Mouse (Mus musculus): ENCODE results near the gene Zfp775. TPM values are rescaled to one million over a fixed set of nuclear protein-coding genes. Genes with fewer than 3 reads are reported as not detected.

The Zfp775 gene
- total RNA-seq, 1 experiment = 3.5 TPM

DNA sequence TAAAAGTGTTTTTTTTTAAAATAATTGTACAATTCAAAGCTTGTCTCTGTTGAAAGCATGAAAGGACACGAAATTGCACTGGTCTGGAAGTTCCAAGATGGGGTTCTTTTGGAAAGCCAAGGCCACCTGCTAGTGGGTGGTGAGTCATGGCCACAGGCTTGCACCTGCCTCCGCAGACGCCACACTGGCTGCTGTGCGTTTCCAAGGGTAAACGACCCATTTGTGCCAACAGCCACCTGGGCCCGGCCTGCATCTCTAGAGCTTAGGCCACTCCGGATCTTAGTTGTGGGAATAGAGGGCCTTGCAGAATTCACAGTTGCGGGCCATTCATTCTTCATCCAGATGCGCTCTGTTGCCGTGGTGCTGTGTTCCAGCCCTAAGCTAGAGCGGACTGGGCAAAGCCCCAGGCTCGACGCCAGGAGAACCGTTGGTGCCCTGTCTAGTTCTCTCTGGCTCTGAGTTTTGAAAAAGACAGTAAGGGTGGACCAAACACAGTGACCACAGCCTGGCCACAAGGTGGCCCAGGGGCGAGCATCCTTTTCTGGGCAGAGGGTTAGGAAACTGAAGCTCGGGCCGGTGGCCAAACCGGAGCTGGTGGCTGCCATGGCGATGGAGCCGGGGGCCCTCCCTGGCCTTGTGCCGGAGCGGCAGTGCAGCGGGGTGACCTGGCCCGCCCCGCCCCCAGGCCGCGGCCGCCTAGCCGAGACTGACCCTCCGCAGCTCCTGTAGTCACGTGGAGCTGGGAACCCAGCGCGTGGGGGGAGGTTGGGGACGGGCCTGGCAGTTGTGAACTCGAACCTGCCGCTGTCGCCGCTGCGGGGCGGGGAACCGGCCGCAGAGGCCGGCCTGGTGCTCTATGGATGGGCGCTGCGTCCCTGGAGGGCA is 8.5 kb upstream of the Zfp775 start, which contains the start of the genes Repin1 and Gm44965:
Gene Repin1, plus strand, starts transcription at position 726 of the 885 bp plus-strand sequence.
Gene Gm44965, plus strand, starts transcription at position 784 of the 885 bp plus-strand sequence.
- peaks cover 0 to 7% of the 10 kb centered on the region in 2 experiments; a peak in 2 of 4 replicates for H3K4me1 ChIP-seq (ENCODE audit: control insufficient read depth in 2 of 2, insufficient read depth in 2 of 2, low read length in 2 of 2, poor library complexity in 1 of 2)
- in situ Hi-C loops (cut with MboI; ENCODE audit: low sequenced_read_pairs in 2 of 2, unreplicated experiment in 2 of 2) = no loop called here
- TF ChIP-seq ZNF384 (IDR thresholded peaks at IDR 0.05; ENCODE audit: low read depth, low read length) = no peak
- TF ChIP-seq CHD2 (IDR thresholded peaks at IDR 0.05; ENCODE audit: low read depth, low read length) = no peak
- TF ChIP-seq HCFC1 (IDR thresholded peaks at IDR 0.05; ENCODE audit: borderline replicate concordance, insufficient read depth, low read length) = peak; percentile 45; the same call in 1 of the 2 replicates
- H3K36me3 ChIP-seq (ENCODE audit: control insufficient read depth, insufficient read depth, low read length, poor library complexity, severe bottlenecking) = peaks cover 14% of the 10 kb centered on the region; the same call in 1 of the 2 replicates
- DNase-seq (ENCODE audit: low read depth, low spot score) = no peak
- H3K4me3 ChIP-seq (ENCODE audit: insufficient read depth in 1 of 2, low read depth in 1 of 2, low read length in 2 of 2, poor library complexity in 1 of 2, severe bottlenecking in 1 of 2) = peak within 1 kb of the TSS; percentile 73 to 90
- H3K9me3 ChIP-seq (ENCODE audit: control insufficient read depth, insufficient read depth, low read depth, low read length) = no peaks in the 10 kb centered on the region
- no peak within 1 kb of the TSS for H3K27ac ChIP-seq (ENCODE audit: insufficient read depth, low read depth, low read length, poor library complexity, severe bottlenecking)
- peak within 1 kb of the TSS; percentile 91 for H3K9ac ChIP-seq (ENCODE audit: insufficient read depth, low read depth, low read length, poor library complexity, severe bottlenecking)

GRCm38 (mm10) chr6:48594043-48594738 is 7.7 kb upstream of the Zfp775 start:
- no peak for TF ChIP-seq ZNF384 (IDR thresholded peaks at IDR 0.05; ENCODE audit: low read depth, low read length)
- in situ Hi-C loops (cut with MboI; ENCODE audit: low sequenced_read_pairs in 2 of 2, unreplicated experiment in 2 of 2) = no loop called here

DNA sequence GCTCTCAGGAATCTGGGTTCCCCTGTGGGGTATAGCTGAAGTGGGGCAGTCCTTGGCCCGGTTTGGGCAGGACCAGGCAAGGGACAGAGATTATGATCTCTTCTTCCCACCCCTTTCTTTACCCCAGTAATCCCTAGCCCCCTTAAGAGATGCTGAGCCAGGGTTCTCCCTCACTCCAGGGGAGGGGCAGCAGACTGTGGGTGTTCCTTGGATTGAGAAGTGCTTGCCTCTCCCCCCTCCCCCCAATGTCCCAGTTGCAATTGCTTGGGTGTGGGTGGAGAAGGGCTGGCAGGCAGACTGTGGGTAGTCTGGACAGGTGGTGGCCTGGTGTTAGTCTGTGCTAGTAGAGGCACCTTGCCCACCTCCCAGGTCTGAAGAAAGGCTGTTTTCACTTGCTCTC is 6.6 kb upstream of the Zfp775 start:
- no peak for DNase-seq (ENCODE audit: low read depth, low spot score)
- Histone ChIP-seq H3K27ac (ENCODE audit: insufficient read depth, low read depth, low read length, poor library complexity, severe bottlenecking) (no peak overlapping the region), H3K4me1 (ENCODE audit: control insufficient read depth in 2 of 2, insufficient read depth in 2 of 2, low read length in 2 of 2, poor library complexity in 1 of 2) (peaks cover 0 to 7% of the 10 kb centered on the region in 2 experiments; a peak in 2 of 4 replicates), H3K9me3 (ENCODE audit: control insufficient read depth, insufficient read depth, low read depth, low read length) (no peaks in the 10 kb centered on the region), H3K4me3 (ENCODE audit: insufficient read depth in 1 of 2, low read depth in 1 of 2, low read length in 2 of 2, poor library complexity in 1 of 2, severe bottlenecking in 1 of 2) (0 out of 4 replicates have a peak overlapping the region, but pooled peaks of 1 of the 2 experiments have one; percentile 90), H3K36me3 (ENCODE audit: control insufficient read depth, insufficient read depth, low read length, poor library complexity, severe bottlenecking) (peaks cover 14% of the 10 kb centered on the region; the same call in 1 of the 2 replicates), H3K9ac (ENCODE audit: insufficient read depth, low read depth, low read length, poor library complexity, severe bottlenecking) (no peak overlapping the region)
- no peak for TF ChIP-seq MAFK (IDR thresholded peaks at IDR 0.05; ENCODE audit: insufficient read depth, low read depth, low read length)
- TF ChIP-seq CHD2 (IDR thresholded peaks at IDR 0.05; ENCODE audit: low read depth, low read length) = no peak
- TF ChIP-seq HCFC1 (IDR thresholded peaks at IDR 0.05; ENCODE audit: borderline replicate concordance, insufficient read depth, low read length) = no peak
- no peak for TF ChIP-seq ZNF384 (IDR thresholded peaks at IDR 0.05; ENCODE audit: low read depth, low read length)
- no peak for TF ChIP-seq ZC3H11A (IDR thresholded peaks at IDR 0.05; ENCODE audit: borderline replicate concordance, low read depth, low read length)
- in situ Hi-C loops (cut with MboI; ENCODE audit: low sequenced_read_pairs in 2 of 2, unreplicated experiment in 2 of 2) = no loop called here

More at GRCm38 (mm10) chr6:48594043-48594738, 7.7 kb upstream of the Zfp775 start:
- Histone ChIP-seq H3K36me3 (ENCODE audit: control insufficient read depth, insufficient read depth, low read length, poor library complexity, severe bottlenecking) (peaks cover 14% of the 10 kb centered on the region; the same call in 1 of the 2 replicates), H3K27ac (ENCODE audit: insufficient read depth, low read depth, low read length, poor library complexity, severe bottlenecking) (no peak overlapping the region), H3K9ac (ENCODE audit: insufficient read depth, low read depth, low read length, poor library complexity, severe bottlenecking) (peak overlapping the region; percentile 91), H3K9me3 (ENCODE audit: control insufficient read depth, insufficient read depth, low read depth, low read length) (no peaks in the 10 kb centered on the region), H3K4me1 (ENCODE audit: control insufficient read depth in 2 of 2, insufficient read depth in 2 of 2, low read length in 2 of 2, poor library complexity in 1 of 2) (peaks cover 0 to 7% of the 10 kb centered on the region in 2 experiments; a peak in 2 of 4 replicates), H3K4me3 (ENCODE audit: insufficient read depth in 1 of 2, low read depth in 1 of 2, low read length in 2 of 2, poor library complexity in 1 of 2, severe bottlenecking in 1 of 2) (peak overlapping the region; percentile 73 to 90)
- no peak for DNase-seq (ENCODE audit: low read depth, low spot score)

GRCm38 (mm10) chr6:48596545-48597232 is 5.2 kb upstream of the Zfp775 start:
- Histone ChIP-seq H3K9me3 (ENCODE audit: control insufficient read depth, insufficient read depth, low read depth, low read length) (no peaks in the 10 kb centered on the region), H3K4me1 (ENCODE audit: control insufficient read depth in 2 of 2, insufficient read depth in 2 of 2, low read length in 2 of 2, poor library complexity in 1 of 2) (peaks cover 0 to 7% of the 10 kb centered on the region in 2 experiments; a peak in 2 of 4 replicates), H3K27ac (ENCODE audit: insufficient read depth, low read depth, low read length, poor library complexity, severe bottlenecking) (no peak overlapping the region), H3K9ac (ENCODE audit: insufficient read depth, low read depth, low read length, poor library complexity, severe bottlenecking) (peak overlapping the region; percentile 37; the same call in 1 of the 2 replicates), H3K4me3 (ENCODE audit: insufficient read depth in 1 of 2, low read depth in 1 of 2, low read length in 2 of 2, poor library complexity in 1 of 2, severe bottlenecking in 1 of 2) (peak overlapping the region; percentile 54 to 64), H3K36me3 (ENCODE audit: control insufficient read depth, insufficient read depth, low read length, poor library complexity, severe bottlenecking) (peaks cover 14% of the 10 kb centered on the region; the same call in 1 of the 2 replicates)
- no peak for DNase-seq (ENCODE audit: low read depth, low spot score)
- TF ChIP-seq HCFC1 (IDR thresholded peaks at IDR 0.05; ENCODE audit: borderline replicate concordance, insufficient read depth, low read length) (no peak), CHD2 (IDR thresholded peaks at IDR 0.05; ENCODE audit: low read depth, low read length) (no peak), ZC3H11A (IDR thresholded peaks at IDR 0.05; ENCODE audit: borderline replicate concordance, low read depth, low read length) (no peak), ZNF384 (IDR thresholded peaks at IDR 0.05; ENCODE audit: low read depth, low read length) (no peak), MAFK (IDR thresholded peaks at IDR 0.05; ENCODE audit: insufficient read depth, low read depth, low read length) (no peak)
- in situ Hi-C loops (cut with MboI; ENCODE audit: low sequenced_read_pairs in 2 of 2, unreplicated experiment in 2 of 2) = no loop called here

All from ES-E14 (cell line).